Mouse (Mus musculus) gastrocnemius, adult 18-20 months (tissue): ENCODE measurements at regions not wholly inside any gene's neighbourhood (a gene's known extent, or its start where the extent isn't known, plus 50 kb on each side); places are given as distances from the start of the nearest gene placed in this dataset.

ENCODE experiments used
- DNase-seq: peaks from one replicate; pipeline ENCODE4 v3.0.0; 2021; ENCODE audit warnings: low spot score

DNA sequence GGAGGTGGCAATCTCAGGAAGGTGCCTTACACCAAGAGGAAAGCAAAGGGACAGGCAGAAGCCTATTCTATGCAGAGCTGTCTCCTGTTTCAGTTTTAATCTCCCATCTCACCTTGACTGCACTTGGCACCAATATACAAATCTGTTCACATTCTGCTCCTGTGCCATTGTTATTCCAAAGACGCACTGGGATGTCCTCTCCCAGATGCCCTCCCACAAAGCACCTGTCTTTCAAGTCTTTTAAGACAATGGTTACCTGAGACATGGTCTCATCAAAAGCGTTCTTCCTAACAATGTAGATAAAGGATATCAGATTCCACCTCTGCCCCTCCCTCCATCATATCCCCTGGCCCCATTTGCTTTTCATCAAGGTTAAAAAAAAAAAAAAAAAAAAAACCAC is 64.2 kb upstream of the Aldh1a3 start:
- no peak for DNase-seq

DNA sequence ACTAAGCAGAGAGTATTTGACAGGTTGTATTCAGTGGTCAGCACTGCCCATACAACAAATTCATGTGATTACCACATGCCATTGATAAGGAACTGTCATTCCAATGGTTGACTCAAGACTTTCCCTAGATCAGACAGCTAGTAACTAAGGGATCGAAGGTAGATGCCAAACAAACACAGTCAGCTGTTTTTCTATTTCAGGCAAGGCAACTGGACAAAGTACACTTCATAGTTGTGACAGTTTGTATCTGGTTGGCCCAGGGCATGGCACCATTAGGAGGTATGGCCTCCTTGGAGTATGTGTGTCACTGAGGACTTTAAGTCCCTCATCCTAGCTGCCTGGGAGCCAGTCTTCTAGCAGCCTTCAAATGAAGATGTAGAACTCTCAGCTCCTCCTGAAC is 62.8 kb upstream of the Aldh1a3 start:
- DNase-seq, result no peak

DNA sequence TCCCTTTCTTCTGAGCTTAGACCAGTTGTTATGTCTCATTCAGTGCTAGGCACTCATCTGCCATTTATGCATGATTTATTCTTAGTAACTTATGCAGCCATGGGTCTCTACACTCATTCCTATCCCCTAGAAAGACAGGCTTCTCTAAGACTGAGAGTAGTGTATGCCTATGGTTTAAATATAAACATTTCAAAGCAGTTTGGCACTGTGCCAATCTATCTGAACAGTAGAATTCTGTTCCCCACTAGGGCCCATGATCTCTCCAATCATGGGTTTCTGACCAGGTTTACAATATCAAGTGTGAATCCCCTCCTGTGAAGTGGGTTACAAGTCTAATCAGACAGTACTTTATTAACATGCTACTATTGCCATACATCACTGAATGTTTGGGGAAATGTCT is 60.4 kb upstream of the Aldh1a3 start:
- no peak for DNase-seq

DNA sequence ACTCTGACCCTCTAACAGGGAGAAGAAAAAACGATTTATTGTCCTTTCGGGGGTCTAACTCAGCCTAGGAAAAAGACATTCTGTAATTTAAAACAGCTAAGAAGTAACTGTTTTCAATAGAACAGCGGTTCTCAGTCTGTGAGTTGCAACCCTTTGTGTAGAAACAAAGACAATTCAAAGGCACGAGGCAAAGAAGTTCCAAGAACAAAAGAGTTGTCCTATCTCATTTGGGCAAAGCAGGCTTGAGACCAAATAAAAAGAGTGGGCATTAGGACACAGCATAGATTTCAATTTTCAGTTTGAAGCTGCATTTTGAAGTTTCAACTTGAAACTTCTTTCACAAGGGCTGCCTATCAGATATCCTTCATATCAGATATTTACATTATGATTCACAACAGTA is 53.1 kb upstream of the Aldh1a3 start:
- DNase-seq, result no peak

DNA sequence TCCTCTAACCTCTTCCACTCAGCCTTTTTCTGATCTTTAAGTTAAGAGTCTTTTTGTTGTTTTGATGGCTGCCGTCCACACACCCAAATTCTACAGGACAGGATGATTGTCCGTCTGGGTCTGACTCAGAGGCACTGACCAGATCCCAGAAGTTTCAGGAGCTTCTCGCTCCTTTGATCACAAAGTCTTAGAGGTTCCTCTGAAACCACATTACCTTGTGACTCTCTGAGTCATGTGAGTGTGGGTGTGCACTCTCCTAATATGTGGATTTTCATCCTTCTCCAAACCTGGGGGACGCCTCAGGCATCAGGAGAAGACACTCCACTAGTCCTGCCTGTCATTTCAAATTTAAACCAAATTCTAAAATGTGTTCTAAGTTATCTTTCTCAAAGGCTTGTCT is 52.0 kb upstream of the Aldh1a3 start:
- DNase-seq, result no peak

DNA sequence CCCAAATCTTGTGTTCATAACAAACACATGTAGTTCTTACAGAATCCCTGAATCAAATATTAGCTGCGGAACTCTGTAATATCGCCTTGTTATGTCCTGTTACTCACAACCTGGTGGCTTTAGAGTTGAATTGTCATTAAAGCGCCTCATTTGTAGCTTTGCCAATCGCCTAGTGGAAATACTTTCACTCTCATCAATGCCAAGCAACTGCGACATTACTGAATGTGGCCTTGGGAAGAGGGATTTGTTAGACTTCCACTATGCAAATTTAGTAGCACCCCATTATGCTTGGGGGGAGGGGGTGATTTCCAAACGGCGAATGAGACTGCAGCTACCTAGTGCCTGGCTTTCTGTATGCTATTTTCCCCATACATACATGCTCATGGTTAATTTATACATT is 50.8 kb upstream of the Aldh1a3 start:
- DNase-seq, result no peak

DNA sequence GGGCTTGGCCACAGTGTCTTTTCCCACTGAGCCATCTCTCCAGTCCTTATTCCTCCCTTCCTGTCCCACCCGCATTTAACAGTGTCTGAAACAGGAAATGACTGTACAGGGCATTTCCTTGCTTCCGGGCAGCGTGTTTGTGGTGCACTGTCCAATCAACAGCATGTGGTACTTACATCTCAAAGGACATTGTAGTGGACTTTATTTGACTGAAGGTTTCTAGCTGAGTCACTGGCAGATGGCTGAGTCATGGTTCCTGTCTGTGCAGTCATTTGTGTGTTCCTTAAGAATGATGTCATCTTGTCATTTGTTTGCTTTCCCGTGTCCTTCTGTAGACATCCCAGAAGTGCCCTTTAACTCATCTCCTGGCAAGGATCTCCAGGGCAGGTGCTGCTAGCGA is 50.2 kb upstream of the Aldh1a3 start:
- no peak for DNase-seq
